Mouse (Mus musculus): Measurements from ENCODE around the gene Hip1.

The Hip1 gene

GRCm38 (mm10) chr5:135367841-135368240, 177.1 kb downstream of the Hip1 start:
- no peak for DNase-seq (ENCODE audit: low spot score)

GRCm38 (mm10) chr5:135363540-135363939, 181.4 kb downstream of the Hip1 start:
- no peak for DNase-seq (ENCODE audit: low spot score)

GRCm38 (mm10) chr5:135362572-135362971, 182.3 kb downstream of the Hip1 start:
- no peak for DNase-seq (ENCODE audit: low spot score)

- DNase-seq (ENCODE audit: low spot score), result peak; percentile 40
These were observed 185.1 kb downstream of the Hip1 start for GRCm38 (mm10) chr5:135359772-135360171.

- peak; percentile 40 for DNase-seq (ENCODE audit: low spot score)
These were observed 187.4 kb downstream of the Hip1 start for GRCm38 (mm10) chr5:135357556-135357955.
